Mouse (Mus musculus) telencephalon, adult 2 months (tissue): ENCODE results near the gene Bank1.

ENCODE experiments used
- DNase-seq: peaks from one replicate; pipeline ENCODE4 v3.0.0-alpha.2; 2011; ENCODE audit warnings: low read depth, low spot score

The Bank1 gene

DNA sequence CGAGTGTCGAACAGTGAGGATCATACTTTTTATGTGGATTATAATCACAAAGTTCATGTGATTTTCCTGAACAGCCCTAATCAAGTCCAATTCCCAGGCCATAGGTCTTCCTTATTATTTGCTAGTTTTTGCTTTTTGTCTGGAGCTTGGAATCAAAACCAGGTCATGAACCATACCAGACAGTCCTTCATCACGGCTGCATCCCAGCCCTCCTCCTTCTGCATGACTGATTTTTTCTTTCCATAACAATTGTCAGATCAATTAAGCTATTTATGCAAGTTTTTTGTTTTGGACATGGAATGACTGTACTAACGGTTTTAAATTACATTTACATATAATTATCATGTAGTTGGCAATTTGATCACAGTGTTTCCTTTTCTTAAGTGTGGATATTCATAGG lies 315.2 kb downstream of the Bank1 start:
- DNase-seq = no peak

DNA sequence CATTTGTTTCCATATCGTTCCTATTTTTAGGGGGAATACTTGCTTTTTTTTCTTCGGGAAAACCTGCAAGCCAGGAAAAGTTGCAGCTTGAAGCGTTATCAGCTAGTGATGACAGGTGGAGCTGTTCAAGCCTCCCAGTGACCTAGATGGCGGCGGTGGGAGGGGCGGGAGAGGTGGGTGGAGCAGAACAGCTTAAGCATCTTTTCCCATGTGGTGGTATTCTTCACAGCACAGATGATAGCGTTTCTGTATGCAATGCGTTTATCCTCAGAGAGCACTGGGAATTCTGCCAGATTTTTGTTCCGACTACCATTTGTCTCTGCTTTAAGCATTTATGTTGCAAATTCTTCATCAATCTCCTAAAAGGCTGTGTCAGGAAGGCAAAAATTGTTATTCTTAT lies 318.0 kb downstream of the Bank1 start:
- peak; percentile 97 for DNase-seq

DNA sequence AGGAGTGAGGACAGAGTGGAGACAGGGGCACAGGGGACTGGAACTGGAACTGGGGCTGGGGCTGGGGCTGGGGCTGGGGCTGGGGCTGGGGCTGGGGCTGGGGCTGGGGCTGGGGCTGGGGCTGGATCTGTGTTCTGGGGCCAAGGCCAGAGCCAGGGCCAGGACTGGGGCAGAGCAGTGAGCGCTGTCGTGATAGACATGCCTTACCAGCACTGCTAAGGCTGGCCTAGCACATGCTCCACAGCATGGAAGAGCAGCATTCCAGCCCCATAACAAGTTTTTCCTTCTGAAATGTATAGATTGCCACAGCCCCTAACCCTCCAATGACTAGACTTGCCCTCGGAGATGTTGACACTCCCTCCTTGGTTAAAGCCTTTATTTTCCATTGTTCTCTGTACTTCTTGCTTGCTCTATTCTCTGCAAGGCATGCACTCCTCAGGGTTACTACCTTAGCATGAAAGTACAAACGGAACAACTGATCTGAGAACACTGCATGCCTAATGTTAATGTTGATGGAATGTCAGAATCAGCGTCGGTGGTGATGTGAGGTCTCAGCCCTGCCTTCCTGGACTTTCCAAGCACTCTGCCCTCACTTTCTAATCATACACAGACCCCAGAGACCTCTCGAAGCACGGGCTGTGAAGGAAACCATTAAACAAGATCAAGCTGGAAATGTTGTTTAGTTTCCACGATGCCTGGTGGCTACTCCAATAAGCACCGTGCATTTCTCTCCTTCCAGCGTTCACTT lies 318.6 kb downstream of the Bank1 start:
- no peak for DNase-seq
